Mouse (Mus musculus) monocyte, adult 2 months (primary cell): ENCODE results near the gene Grin2b.
"Not testable (repeated sequence)": the region's sequence is repeated elsewhere in the genome, so short reads cannot be mapped to it uniquely, and the experiment has no call there.

Source experiments
- DNase-seq, 2 experiments: peaks; one replicate each; pipeline ENCODE4 v3.0.0; 2022; ENCODE audit warnings: low spot score in 2 of 2, low read depth in 1 of 2

The Grin2b gene

GRCm38 (mm10) chr6:135907137-135907536 is 266.2 kb downstream of the Grin2b start:
- no peak for DNase-seq

- DNase-seq: no peak
These were observed 268.9 kb downstream of the Grin2b start for GRCm38 (mm10) chr6:135904391-135904790.

GRCm38 (mm10) chr6:135900410-135900809 is 272.9 kb downstream of the Grin2b start:
- DNase-seq: no peak

DNA sequence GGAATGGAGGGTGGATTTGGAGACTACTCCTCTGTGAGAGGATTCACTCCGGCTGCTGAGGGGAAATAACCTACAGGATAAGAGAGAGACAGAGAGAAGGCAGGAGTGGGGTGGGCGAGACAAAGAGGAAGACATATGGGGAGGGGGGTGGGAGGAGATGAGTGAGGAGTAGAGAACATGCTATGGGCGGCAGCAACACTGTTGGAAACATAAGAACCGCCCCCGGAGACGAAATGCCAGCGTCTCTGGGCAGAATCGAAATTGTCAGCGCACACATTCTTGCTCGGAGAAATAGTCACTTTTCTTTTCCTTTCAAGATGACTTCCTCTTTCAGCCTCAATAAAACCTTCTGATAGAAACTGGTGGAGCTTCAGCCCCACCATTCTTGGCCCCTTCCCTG is 274.1 kb downstream of the Grin2b start:
- no peak for DNase-seq

GRCm38 (mm10) chr6:135894793-135895228 is 278.5 kb downstream of the Grin2b start:
- no peak for DNase-seq

DNA sequence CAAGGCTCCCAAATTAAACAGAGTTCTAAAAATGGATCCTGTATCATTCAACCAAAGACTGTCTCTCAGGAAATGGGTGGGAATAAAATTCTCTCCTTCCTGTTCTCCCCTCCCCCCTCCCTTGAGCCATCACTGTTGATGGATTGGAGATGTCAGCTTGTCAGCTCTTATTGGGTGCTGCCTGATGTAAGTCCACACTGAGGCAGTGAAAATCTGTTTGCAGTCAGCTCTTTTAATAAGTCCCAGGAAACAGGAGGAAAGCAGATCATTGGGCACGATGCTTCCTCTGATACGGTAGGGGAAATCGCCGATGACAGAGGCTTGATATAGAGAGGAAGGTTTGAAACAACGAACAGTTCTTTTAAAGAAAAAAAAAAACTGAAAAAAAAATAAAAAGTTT is 290.7 kb downstream of the Grin2b start:
- no peak for DNase-seq

- no peak for DNase-seq
These were observed 297.1 kb downstream of the Grin2b start for GRCm38 (mm10) chr6:135876163-135876726.

GRCm38 (mm10) chr6:135874626-135875025 is 298.7 kb downstream of the Grin2b start:
- DNase-seq: no peak

- no peak for DNase-seq
These were observed 307.5 kb downstream of the Grin2b start for GRCm38 (mm10) chr6:135865832-135866231.

DNA sequence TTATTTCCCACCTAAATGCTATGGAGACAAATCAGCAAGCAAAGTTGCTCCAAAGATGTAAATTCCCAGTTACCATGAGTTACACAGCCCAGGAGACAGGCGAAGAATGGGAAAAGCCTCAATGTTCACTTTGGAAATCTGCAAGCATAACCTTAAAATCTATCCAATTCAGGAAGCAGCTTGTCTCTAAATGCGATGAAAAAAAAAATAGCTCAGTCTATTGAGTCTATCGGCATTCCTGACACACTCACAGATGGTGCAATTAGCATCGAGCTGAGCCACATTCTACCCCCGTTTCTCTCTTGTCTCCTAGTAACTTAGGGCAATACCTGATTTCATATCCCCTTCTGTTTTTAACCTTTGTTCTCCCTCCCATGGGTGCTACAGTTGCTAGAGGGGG is 309.3 kb downstream of the Grin2b start:
- DNase-seq: no peak

DNA sequence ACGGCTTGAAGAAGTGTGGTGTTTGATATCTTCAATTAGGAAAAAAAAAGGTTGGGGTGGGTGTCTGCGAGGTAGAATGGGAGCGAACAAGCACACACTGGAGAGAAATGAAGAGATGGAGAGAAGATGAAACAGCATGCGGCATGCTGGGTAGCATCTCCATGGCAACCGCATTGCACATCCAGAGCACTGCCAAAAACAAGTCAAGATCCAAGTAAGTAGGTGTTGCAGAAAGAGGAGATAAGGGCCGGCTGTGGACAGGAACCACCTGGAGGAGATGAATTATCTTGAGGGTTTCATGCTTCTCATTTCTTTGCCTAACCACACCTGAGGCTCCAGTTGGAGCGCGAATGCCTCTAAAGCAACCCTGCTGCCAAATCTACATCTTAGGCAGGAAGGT is 313.8 kb downstream of the Grin2b start:
- no peak for DNase-seq

- no peak for DNase-seq
These were observed 319.1 kb downstream of the Grin2b start for GRCm38 (mm10) chr6:135854173-135854591.

DNA sequence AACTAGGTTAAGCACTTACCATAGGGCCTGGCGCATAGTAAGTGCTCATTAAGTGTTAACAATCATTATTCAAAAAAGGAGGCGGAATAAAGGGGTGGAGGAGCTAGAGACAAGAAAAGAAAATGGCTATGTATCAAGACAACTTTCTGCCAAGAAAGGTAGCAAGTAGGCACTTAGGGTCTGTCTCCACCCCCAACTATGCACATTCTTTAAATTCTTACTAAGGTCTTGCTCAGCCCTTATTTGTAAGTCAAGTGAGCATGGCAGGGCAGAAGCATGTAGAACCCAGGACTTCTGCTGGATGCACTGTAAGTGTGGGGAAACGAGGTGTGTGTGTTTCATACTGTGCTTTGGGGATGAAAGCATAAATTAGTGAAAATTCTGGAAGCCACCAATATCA is 329.6 kb downstream of the Grin2b start:
- no peak for DNase-seq

GRCm38 (mm10) chr6:135836353-135836752 is 337.0 kb downstream of the Grin2b start:
- no peak for DNase-seq

- DNase-seq: no peak
These were observed 339.8 kb downstream of the Grin2b start for GRCm38 (mm10) chr6:135833542-135833941.

- DNase-seq: no peak
These were observed 341.3 kb downstream of the Grin2b start for GRCm38 (mm10) chr6:135832041-135832440.

- no peak for DNase-seq
These were observed 342.3 kb downstream of the Grin2b start for GRCm38 (mm10) chr6:135831032-135831431.

DNA sequence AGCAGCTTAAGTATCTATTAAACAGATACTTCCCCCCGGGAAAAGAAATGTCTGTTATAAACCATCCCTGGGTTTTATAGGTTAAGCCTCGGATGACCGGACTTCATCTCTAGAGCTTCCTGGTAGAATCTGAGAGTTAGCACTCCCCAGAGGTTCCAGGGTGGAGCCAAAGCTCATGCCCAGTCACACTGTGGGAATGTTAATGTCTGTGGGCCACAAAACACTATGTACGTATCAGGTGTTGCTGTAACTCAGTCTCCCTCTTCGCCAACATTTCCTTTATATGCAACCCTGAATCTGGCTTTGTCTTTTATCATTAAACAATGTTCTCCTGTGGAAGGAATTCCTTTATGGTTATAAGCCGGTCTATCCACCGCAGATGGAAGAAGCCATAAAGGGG is 343.9 kb downstream of the Grin2b start:
- DNase-seq: no peak

DNA sequence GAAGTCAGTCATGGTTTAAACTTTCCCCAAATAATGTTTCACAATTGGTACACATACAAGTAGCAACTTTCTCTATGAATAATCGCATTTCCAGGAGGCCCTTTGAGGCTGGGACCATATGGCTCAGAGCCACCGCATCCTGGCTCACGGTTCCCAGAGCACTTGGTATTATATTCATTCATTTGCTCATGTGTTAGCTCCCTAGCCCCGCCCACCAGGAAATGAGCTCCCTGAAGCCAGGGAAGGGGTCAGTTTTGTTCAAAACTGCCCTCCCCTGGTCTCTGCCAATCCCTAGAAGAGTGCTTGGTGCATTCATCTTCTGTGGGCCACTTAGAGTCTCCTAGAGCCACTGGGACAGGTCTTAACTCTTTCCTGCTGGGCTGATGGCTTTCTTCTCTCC is 344.3 kb downstream of the Grin2b start:
- DNase-seq: no peak

DNA sequence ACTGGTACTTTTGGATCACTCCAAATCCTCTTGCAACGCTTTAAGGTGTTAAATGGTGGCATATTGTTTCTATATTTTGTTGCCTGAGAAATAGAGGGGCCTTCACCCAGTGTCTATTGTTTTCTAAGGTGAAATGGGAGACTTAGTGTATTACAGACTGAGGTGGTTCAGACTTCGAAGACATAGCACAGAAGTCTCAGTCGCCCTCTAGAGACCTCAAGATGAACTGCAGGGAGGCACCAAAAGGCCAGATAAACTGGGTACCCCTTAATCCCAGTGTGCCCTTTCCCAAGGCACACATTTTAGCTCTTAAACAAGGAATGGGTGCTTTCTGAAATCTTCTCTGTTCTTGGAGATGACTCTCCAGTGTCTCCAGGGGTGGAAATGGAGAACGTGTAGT is 345.4 kb downstream of the Grin2b start:
- no peak for DNase-seq

GRCm38 (mm10) chr6:135827317-135827716 is 346.0 kb downstream of the Grin2b start:
- no peak for DNase-seq

DNA sequence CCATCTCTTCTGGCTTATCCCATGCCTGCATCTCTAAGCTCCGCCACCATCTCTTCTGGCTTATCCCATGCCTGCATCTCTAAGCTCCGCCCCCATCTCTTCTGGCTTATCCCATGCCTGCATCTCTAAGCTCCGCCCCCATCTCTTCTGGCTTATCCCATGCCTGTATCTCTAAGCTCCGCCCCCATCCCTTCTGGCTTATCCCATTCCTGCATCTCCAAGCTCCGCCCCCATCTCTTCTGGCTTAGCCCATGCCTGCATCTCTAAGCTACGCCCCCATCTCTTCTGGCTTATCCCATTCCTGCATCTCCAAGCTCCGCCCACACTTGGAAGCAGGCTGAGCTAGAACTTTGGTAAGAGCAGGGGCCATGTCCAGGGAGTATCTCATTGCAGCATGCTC is 346.5 kb downstream of the Grin2b start:
- DNase-seq: not testable (repeated sequence)

DNA sequence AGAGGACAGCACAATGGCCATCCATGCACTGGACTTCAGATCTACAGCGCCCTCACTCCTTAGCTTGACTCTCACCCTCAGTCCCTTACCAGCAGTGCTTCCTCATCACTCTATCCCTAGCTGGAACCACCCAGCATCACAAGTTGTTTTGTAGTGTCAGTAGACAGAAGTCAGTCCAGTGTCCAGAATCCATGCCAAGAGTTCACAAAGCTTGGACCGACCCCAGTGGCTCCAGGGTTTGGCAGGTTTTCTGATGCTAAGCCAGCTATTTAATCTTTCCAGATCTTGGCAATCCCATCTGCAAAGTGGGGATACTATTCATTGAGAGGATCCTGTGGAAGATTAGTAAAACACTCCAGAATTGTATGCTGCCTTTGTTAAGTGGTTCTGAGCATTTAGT is 355.9 kb downstream of the Grin2b start:
- DNase-seq: no peak

DNA sequence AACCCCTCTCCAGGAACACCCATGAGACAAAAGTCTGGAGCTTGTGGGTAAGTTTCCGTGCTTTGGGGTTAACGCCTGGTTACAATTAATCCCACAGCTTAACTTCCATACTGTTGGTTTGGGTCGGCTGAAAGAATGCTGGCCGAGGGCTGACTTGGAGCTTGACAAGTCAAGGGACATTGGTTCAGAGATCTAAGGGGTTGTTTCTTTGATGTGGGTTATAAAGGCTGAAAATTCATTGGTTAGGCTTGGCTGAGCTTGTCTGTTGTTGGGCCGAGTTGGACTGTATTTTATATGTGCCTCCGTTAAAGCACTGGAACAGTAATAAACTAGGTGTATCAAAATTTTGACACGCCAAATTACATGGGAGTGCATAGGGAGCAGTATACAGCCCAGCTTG is 359.6 kb downstream of the Grin2b start:
- no peak for DNase-seq
